Mouse (Mus musculus): Measurements from ENCODE around the gene Gm9045. TPM values are rescaled to one million over a fixed set of nuclear protein-coding genes. Genes with fewer than 3 reads are reported as not detected.
"Not testable (repeated sequence)": the region's sequence is repeated elsewhere in the genome, so short reads cannot be mapped to it uniquely, and the experiment has no call there.

Gm9045 gene
- polyA plus RNA-seq (2015; fragmentation: Nextera tagmentation; extraction: Ambion mirVana) = 0.08 and 0.10 TPM in 2 replicates

GRCm38 (mm10) chr10:118337731-118338130, at the start of gene Gm9045:
Gene Gm9045, minus strand, starts transcription at chr10:118337831.
- not testable (repeated sequence) for H3K27ac ChIP-seq; H3K9ac ChIP-seq; H3K9me3 ChIP-seq (replicated peaks); H3K4me3 ChIP-seq (replicated peaks); ATAC-seq (replicated peaks; ENCODE audit: low FRiP score); H3K4me1 ChIP-seq; H3K27me3 ChIP-seq; H3K4me2 ChIP-seq; H3K36me3 ChIP-seq
- WGBS = no CpG with 5 or more reads among the region's 14 CpGs

GRCm38 (mm10) chr10:118370443-118370842, 32.8 kb upstream of the Gm9045 start:
- Histone ChIP-seq H3K27ac (no peak overlapping the region), H3K9ac (no peak overlapping the region), H3K27me3 (no peaks in the 10 kb centered on the region), H3K4me2 (peak overlapping the region; percentile 43), H3K4me3 (replicated peaks) (0 out of 2 replicates have a peak overlapping the region, but pooled peaks have one; percentile 9), H3K9me3 (replicated peaks) (no peaks in the 10 kb centered on the region), H3K36me3 (no peaks in the 10 kb centered on the region), H3K4me1 (no peaks in the 10 kb centered on the region)
- 6% methylated on average over 10 of the region's 10 CpGs for WGBS
- ATAC-seq (replicated peaks; ENCODE audit: low FRiP score) = peak; percentile 91

GRCm38 (mm10) chr10:118369518-118369917, 31.9 kb upstream of the Gm9045 start:
- no peaks in the 10 kb centered on the region for H3K27me3 ChIP-seq
- no peak for ATAC-seq (replicated peaks; ENCODE audit: low FRiP score)
- H3K9me3 ChIP-seq (replicated peaks) = no peaks in the 10 kb centered on the region
- H3K4me2 ChIP-seq = no peak overlapping the region
- no peaks in the 10 kb centered on the region for H3K4me1 ChIP-seq
- no peak overlapping the region for H3K27ac ChIP-seq
- H3K36me3 ChIP-seq = no peaks in the 10 kb centered on the region
- no peak overlapping the region for H3K9ac ChIP-seq
- no peak overlapping the region for H3K4me3 ChIP-seq (replicated peaks)
- 87% methylated on average over 9 of the region's 9 CpGs for WGBS

DNA sequence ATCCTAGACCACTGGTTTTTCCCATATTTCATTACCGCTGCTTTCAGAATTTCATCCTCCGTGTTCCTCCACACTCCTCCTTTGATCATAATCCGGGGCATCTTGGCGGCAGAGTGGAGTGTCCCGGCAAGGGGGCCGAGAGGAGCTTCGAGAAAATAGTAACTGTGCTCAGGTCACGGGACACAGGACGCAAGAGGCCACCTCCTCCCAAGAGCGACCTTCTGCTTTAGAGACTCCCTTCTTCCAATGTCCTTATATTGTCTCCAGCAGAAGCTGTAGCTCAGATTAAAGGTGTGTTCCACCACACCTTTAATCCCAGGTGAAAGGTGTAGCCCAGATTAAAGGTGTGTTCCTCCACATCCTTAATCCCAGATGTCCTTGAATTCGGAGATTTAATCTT, 16.4 kb upstream of the Gm9045 start, which contains the start of gene Gm9049:
TSS of gene Gm9049 (minus strand) at position 101 of the 400 bp plus-strand sequence.
- ATAC-seq (replicated peaks; ENCODE audit: low FRiP score); H3K36me3 ChIP-seq; H3K27me3 ChIP-seq; H3K4me1 ChIP-seq; H3K9me3 ChIP-seq (replicated peaks); H3K9ac ChIP-seq; H3K4me2 ChIP-seq; H3K4me3 ChIP-seq (replicated peaks); H3K27ac ChIP-seq: not testable (repeated sequence)
- WGBS = 89% methylated on average over 1 of the region's 11 CpGs

- H3K4me1 ChIP-seq; ATAC-seq (replicated peaks; ENCODE audit: low FRiP score); H3K4me2 ChIP-seq; H3K4me3 ChIP-seq (replicated peaks); H3K9ac ChIP-seq; H3K9me3 ChIP-seq (replicated peaks); H3K36me3 ChIP-seq; H3K27me3 ChIP-seq; H3K27ac ChIP-seq: not testable (repeated sequence)
- 93% methylated on average over 1 of the region's 14 CpGs for WGBS
Observed at GRCm38 (mm10) chr10:118348579-118348978, 10.9 kb upstream of the Gm9045 start, which contains the start of gene Gm9048. Gene Gm9048, minus strand, starts transcription at chr10:118348679.

- no CpG with 5 or more reads among the region's 14 CpGs for WGBS
Observed at GRCm38 (mm10) chr10:118343155-118343554, 5.5 kb upstream of the Gm9045 start, which contains the start of gene Gm9046. Gene Gm9046, minus strand, starts transcription at chr10:118343255.

DNA sequence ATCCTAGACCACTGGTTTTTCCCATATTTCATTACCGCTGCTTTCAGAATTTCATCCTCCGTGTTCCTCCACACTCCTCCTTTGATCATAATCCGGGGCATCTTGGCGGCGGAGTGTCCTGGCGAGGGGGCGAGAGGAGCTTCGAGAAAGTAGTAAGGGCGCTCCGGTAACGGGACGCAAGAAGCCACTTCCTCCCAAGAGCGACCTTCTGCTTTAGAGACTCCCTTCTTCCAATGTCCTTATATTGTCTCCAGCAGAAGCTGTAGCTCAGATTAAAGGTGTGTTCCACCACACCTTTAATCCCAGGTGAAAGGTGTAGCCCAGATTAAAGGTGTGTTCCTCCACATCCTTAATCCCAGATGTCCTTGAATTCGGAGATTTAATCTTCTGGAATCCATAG, 5.3 kb downstream of the Gm9045 start, which contains the start of gene Gm9044:
TSS of gene Gm9044 (minus strand) at position 101 of the 400 bp plus-strand sequence.
- not testable (repeated sequence) for H3K27me3 ChIP-seq; H3K36me3 ChIP-seq; H3K4me1 ChIP-seq; H3K9ac ChIP-seq; H3K4me3 ChIP-seq (replicated peaks); H3K9me3 ChIP-seq (replicated peaks); H3K27ac ChIP-seq; ATAC-seq (replicated peaks; ENCODE audit: low FRiP score); H3K4me2 ChIP-seq
- no CpG with 5 or more reads among the region's 14 CpGs for WGBS

More at GRCm38 (mm10) chr10:118343155-118343554, 5.5 kb upstream of the Gm9045 start, which contains the start of gene Gm9046:
- not testable (repeated sequence) for H3K36me3 ChIP-seq; H3K4me3 ChIP-seq (replicated peaks); H3K4me2 ChIP-seq; H3K27me3 ChIP-seq; H3K9me3 ChIP-seq (replicated peaks); ATAC-seq (replicated peaks; ENCODE audit: low FRiP score); H3K27ac ChIP-seq; H3K4me1 ChIP-seq; H3K9ac ChIP-seq

DNA sequence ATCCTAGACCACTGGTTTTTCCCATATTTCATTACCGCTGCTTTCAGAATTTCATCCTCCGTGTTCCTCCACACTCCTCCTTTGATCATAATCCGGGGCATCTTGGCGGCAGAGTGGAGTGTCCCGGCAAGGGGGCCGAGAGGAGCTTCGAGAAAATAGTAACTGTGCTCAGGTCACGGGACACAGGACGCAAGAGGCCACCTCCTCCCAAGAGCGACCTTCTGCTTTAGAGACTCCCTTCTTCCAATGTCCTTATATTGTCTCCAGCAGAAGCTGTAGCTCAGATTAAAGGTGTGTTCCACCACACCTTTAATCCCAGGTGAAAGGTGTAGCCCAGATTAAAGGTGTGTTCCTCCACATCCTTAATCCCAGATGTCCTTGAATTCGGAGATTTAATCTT, 10.8 kb downstream of the Gm9045 start, which contains the start of gene Gm9040:
TSS of gene Gm9040 (minus strand) at position 101 of the 400 bp plus-strand sequence.
- H3K4me2 ChIP-seq; H3K4me3 ChIP-seq (replicated peaks); ATAC-seq (replicated peaks; ENCODE audit: low FRiP score); H3K36me3 ChIP-seq; H3K4me1 ChIP-seq; H3K27ac ChIP-seq; H3K27me3 ChIP-seq; H3K9ac ChIP-seq; H3K9me3 ChIP-seq (replicated peaks): not testable (repeated sequence)
- no CpG with 5 or more reads among the region's 11 CpGs for WGBS

- Histone ChIP-seq H3K27ac (no peak overlapping the region), H3K36me3 (no peaks in the 10 kb centered on the region), H3K27me3 (no peaks in the 10 kb centered on the region), H3K9me3 (replicated peaks) (no peaks in the 10 kb centered on the region), H3K4me2 (no peak overlapping the region), H3K9ac (no peak overlapping the region), H3K4me3 (replicated peaks) (no peak overlapping the region), H3K4me1 (no peaks in the 10 kb centered on the region)
- ATAC-seq (replicated peaks; ENCODE audit: low FRiP score) = no peak
- WGBS = 77% methylated on average over 8 of the region's 8 CpGs
Observed at GRCm38 (mm10) chr10:118319024-118319423, 18.6 kb downstream of the Gm9045 start.

- WGBS = 45% methylated on average over 2 of the region's 2 CpGs
- not testable (repeated sequence) for H3K4me2 ChIP-seq; H3K4me3 ChIP-seq (replicated peaks); H3K27ac ChIP-seq; H3K9me3 ChIP-seq (replicated peaks); H3K27me3 ChIP-seq; H3K4me1 ChIP-seq; ATAC-seq (replicated peaks; ENCODE audit: low FRiP score); H3K36me3 ChIP-seq; H3K9ac ChIP-seq
Observed at GRCm38 (mm10) chr10:118302133-118302532, 35.5 kb downstream of the Gm9045 start.

DNA sequence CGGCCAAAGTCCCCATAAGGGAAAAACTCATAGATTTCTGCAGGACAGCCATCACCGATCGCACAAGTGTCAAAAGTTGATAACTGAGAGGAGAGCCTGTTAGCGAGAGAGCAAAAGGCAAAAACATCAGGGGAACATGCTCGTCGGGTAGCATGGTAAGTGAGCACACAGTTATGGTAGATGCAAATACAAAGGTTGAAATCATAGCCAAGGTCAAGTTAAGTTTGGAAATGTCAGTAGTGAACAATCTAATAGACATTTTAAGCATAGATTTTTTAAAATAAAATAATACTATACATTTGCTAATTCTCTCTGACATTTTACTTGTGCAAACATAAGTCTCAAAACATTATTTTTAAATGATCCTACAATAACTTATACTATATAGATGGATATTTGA, 42.7 kb downstream of the Gm9045 start, which contains the start of gene Iltifb:
TSS of gene Iltifb (minus strand) at position 101 of the 400 bp plus-strand sequence.
- Histone ChIP-seq H3K4me2 (no peak within 1 kb of the TSS), H3K27me3 (no peaks in the 10 kb centered on the region), H3K4me1 (no peaks in the 10 kb centered on the region), H3K36me3 (no peaks in the 10 kb centered on the region), H3K9ac (no peak within 1 kb of the TSS), H3K4me3 (replicated peaks) (no peak within 1 kb of the TSS), H3K9me3 (replicated peaks) (no peaks in the 10 kb centered on the region), H3K27ac (no peak within 1 kb of the TSS)
- WGBS = 94% methylated on average over 6 of the region's 6 CpGs
- ATAC-seq (replicated peaks; ENCODE audit: low FRiP score) = no peak

All from kidney, embryonic 15.5 days (tissue).